9 mouse cellular contexts compared by ENCODE assay signal in genomic region chrX:7878495-7878894, GRCm38 (mm10). TPM values are rescaled to one million over a fixed set of nuclear protein-coding genes. Genes with fewer than 3 reads are reported as not detected.
DNase-seq lines count a peak whose midpoint lies in the region; ATAC-seq and TF ChIP-seq lines count a peak whose summit lies in the region.
"Had no signal": no experiment of that assay in that cellular context is flagged by ENCODE, and none has a peak within 500 bp of the region (broad histone marks: within the 10 kb centered on the region; RNA-seq: fewer than 3 reads in every experiment).

No protein-coding gene starts in this region.

- H3K9me3 ChIP-seq in heart, embryonic 11.5 days (replicated peaks; ENCODE audit: control insufficient read depth, low read length): no peaks in the 10 kb centered on the region
- H3K9me3 ChIP-seq in intestine, embryonic 16.5 days (ENCODE audit: control insufficient read depth, low read length): no peaks in the 10 kb centered on the region
- no peaks in the 10 kb centered on the region for H3K9me3 ChIP-seq in midbrain, embryonic 16.5 days (replicated peaks; ENCODE audit: control insufficient read depth, low read length, poor library complexity, severe bottlenecking)

- WGBS in heart, embryonic 11.5 days (ENCODE audit: insufficient replicate concordance): 14% methylated on average over 21 of the region's 21 CpGs
- 16% methylated on average over 21 of the region's 21 CpGs for WGBS in intestine, embryonic 16.5 days
- 22% methylated on average over 21 of the region's 21 CpGs for WGBS in midbrain, embryonic 16.5 days

- no peak for TF ChIP-seq CTCF in embryonic fibroblast, embryonic 13.5 days (IDR thresholded peaks at IDR 0.05; ENCODE audit: borderline replicate concordance, insufficient read depth, low read length)

- H3K27ac ChIP-seq in heart, embryonic 11.5 days (ENCODE audit: low read depth, low read length): no peak overlapping the region
- H3K27ac ChIP-seq in embryonic fibroblast, embryonic 13.5 days (ENCODE audit: insufficient read depth, low read length): no peak overlapping the region
- H3K27ac ChIP-seq in intestine, embryonic 16.5 days (ENCODE audit: low read length): no peak overlapping the region
- H3K27ac ChIP-seq in midbrain, embryonic 16.5 days (ENCODE audit: low read length): peak overlapping the region; percentile 76

- peak overlapping the region; percentile 49 for H3K4me3 ChIP-seq in heart, embryonic 11.5 days (ENCODE audit: low read depth, low read length)
- peak overlapping the region; percentile 14; the same call in 1 of the 2 replicates for H3K4me3 ChIP-seq in embryonic fibroblast, embryonic 13.5 days (ENCODE audit: insufficient read depth, low read length)
- peak overlapping the region; percentile 57 for H3K4me3 ChIP-seq in intestine, embryonic 16.5 days (ENCODE audit: low read length)
- peak overlapping the region; percentile 52 for H3K4me3 ChIP-seq in midbrain, embryonic 16.5 days (ENCODE audit: low read depth, low read length)

- TF ChIP-seq POLR2A in embryonic fibroblast, embryonic 13.5 days (IDR thresholded peaks at IDR 0.05; ENCODE audit: low read depth, low read length): no peak

- peak overlapping the region; percentile 63 for H3K9ac ChIP-seq in heart, embryonic 11.5 days (ENCODE audit: low read depth, low read length)
- H3K9ac ChIP-seq in intestine, embryonic 16.5 days (ENCODE audit: low read depth, low read length): peak overlapping the region; percentile 71
- peak overlapping the region; percentile 68 for H3K9ac ChIP-seq in midbrain, embryonic 16.5 days (ENCODE audit: low read depth, low read length)

- H3K36me3 ChIP-seq in heart, embryonic 11.5 days (ENCODE audit: control insufficient read depth, insufficient read depth, low read length): no peaks in the 10 kb centered on the region; the same call in 1 of the 2 replicates
- no peaks in the 10 kb centered on the region for H3K36me3 ChIP-seq in intestine, embryonic 16.5 days (ENCODE audit: control insufficient read depth, insufficient read depth, low read length)
- H3K36me3 ChIP-seq in midbrain, embryonic 16.5 days (ENCODE audit: control insufficient read depth, insufficient read depth, low read length): peaks cover 2% of the 10 kb centered on the region; the same call in 1 of the 2 replicates

- DNase-seq in heart, postnatal 25 days (ENCODE audit: low spot score): no peak
- peak; percentile 41 for DNase-seq in thymus, postnatal 4 days
- no peak for DNase-seq in thymus, postnatal 25 days
- no peak for DNase-seq in embryo, embryonic 10 days (ENCODE audit: low spot score)

- no peaks in the 10 kb centered on the region for H3K27me3 ChIP-seq in heart, embryonic 11.5 days (ENCODE audit: control insufficient read depth, insufficient read depth, low read length)
- no peaks in the 10 kb centered on the region for H3K27me3 ChIP-seq in intestine, embryonic 16.5 days (replicated peaks; ENCODE audit: control insufficient read depth, insufficient read depth, low read length)
- H3K27me3 ChIP-seq in midbrain, embryonic 16.5 days (ENCODE audit: control insufficient read depth, insufficient read depth, low read depth, low read length): no peaks in the 10 kb centered on the region

- intact Hi-C loops in heart, postnatal 25 days (cut with DNase I): no loop called here

- no peak for ATAC-seq in heart, embryonic 11.5 days (replicated peaks; ENCODE audit: insufficient number of reproducible peaks, low FRiP score, low TSS enrichment)
- peak; percentile 38; the same call in 1 of the 2 replicates for ATAC-seq in intestine, embryonic 16.5 days
- peak; percentile 52 for ATAC-seq in midbrain, embryonic 16.5 days

- H3K4me1 ChIP-seq in heart, embryonic 11.5 days (ENCODE audit: control insufficient read depth, insufficient read depth, low read length): no peaks in the 10 kb centered on the region
- H3K4me1 ChIP-seq in embryonic fibroblast, embryonic 13.5 days (ENCODE audit: control insufficient read depth, insufficient read depth, low read length): 0 out of 2 replicates have a peak, but pooled peaks cover 5% of the 10 kb centered on the region
- no peaks in the 10 kb centered on the region; the same call in 1 of the 2 replicates for H3K4me1 ChIP-seq in intestine, embryonic 16.5 days (ENCODE audit: control insufficient read depth, insufficient read depth, low read length)
- H3K4me1 ChIP-seq in midbrain, embryonic 16.5 days (ENCODE audit: control insufficient read depth, insufficient read depth, low read length): peaks cover 5% of the 10 kb centered on the region

- H3K4me2 ChIP-seq in heart, embryonic 11.5 days: peak overlapping the region; percentile 90
- peak overlapping the region; percentile 88 for H3K4me2 ChIP-seq in intestine, embryonic 16.5 days (ENCODE audit: low read depth, low read length)
- peak overlapping the region; percentile 59 for H3K4me2 ChIP-seq in midbrain, embryonic 16.5 days (ENCODE audit: low read length)

RNA-seq across cellular contexts. Expression of gene Pim2, which starts 0.4 kb away (rescaled TPM):
- polyA plus RNA-seq in heart, embryonic 11.5 days (2014; fragmentation: Nextera tagmentation; extraction: Ambion mirVana): 5.2 and 5.7 TPM in 2 replicates
- total RNA-seq in heart, postnatal 25 days (2021): 1 to 10 TPM; 2.2 to 3.1 TPM
- polyA plus RNA-seq in embryonic fibroblast, embryonic 13.5 days (2011; ENCODE audit: insufficient read length, low read depth, missing spikeins): 4.0 and 4.3 TPM in 2 replicates
- polyA plus RNA-seq in intestine, embryonic 16.5 days (2015; fragmentation: Nextera tagmentation; extraction: Ambion mirVana): 13.6 and 15.3 TPM in 2 replicates
- 23.6 and 27.2 TPM in 2 replicates for polyA plus RNA-seq in midbrain, embryonic 16.5 days (2015; fragmentation: Nextera tagmentation; extraction: Ambion mirVana)

RNA-seq across cellular contexts. Expression of gene Slc35a2, which starts 5.3 kb away (rescaled TPM):
- 16.9 and 19.1 TPM in 2 replicates for polyA plus RNA-seq in heart, embryonic 11.5 days (2014; fragmentation: Nextera tagmentation; extraction: Ambion mirVana)
- total RNA-seq in heart, postnatal 25 days (2021): 10 to 100 TPM; 11.0 to 17.0 TPM
- 113 and 123 TPM in 2 replicates for polyA plus RNA-seq in embryonic fibroblast, embryonic 13.5 days (2011; ENCODE audit: insufficient read length, low read depth, missing spikeins)
- 46.5 and 50.8 TPM in 2 replicates for polyA plus RNA-seq in intestine, embryonic 16.5 days (2015; fragmentation: Nextera tagmentation; extraction: Ambion mirVana)
- polyA plus RNA-seq in midbrain, embryonic 16.5 days (2015; fragmentation: Nextera tagmentation; extraction: Ambion mirVana): 44.9 and 45.2 TPM in 2 replicates

RNA-seq across cellular contexts. Expression of gene Pqbp1, which starts 20.6 kb away (rescaled TPM):
- 81.0 and 88.2 TPM in 2 replicates for polyA plus RNA-seq in heart, embryonic 11.5 days (2014; fragmentation: Nextera tagmentation; extraction: Ambion mirVana)
- total RNA-seq in heart, postnatal 25 days (2021): 10 to 100 TPM; 22.1 to 22.7 TPM
- polyA plus RNA-seq in embryonic fibroblast, embryonic 13.5 days (2011; ENCODE audit: insufficient read length, low read depth, missing spikeins): 90.2 and 103 TPM in 2 replicates
- polyA plus RNA-seq in intestine, embryonic 16.5 days (2015; fragmentation: Nextera tagmentation; extraction: Ambion mirVana): 95.3 and 101 TPM in 2 replicates
- 228 and 250 TPM in 2 replicates for polyA plus RNA-seq in midbrain, embryonic 16.5 days (2015; fragmentation: Nextera tagmentation; extraction: Ambion mirVana)

RNA-seq across cellular contexts. Expression of gene Timm17b, which starts 20.7 kb away (rescaled TPM):
- polyA plus RNA-seq in heart, embryonic 11.5 days (2014; fragmentation: Nextera tagmentation; extraction: Ambion mirVana): 135 and 152 TPM in 2 replicates
- total RNA-seq in heart, postnatal 25 days (2021): 10 to 100 TPM; 49.5 to 50.1 TPM
- polyA plus RNA-seq in embryonic fibroblast, embryonic 13.5 days (2011; ENCODE audit: insufficient read length, low read depth, missing spikeins): 29.5 and 39.9 TPM in 2 replicates
- 132 and 141 TPM in 2 replicates for polyA plus RNA-seq in intestine, embryonic 16.5 days (2015; fragmentation: Nextera tagmentation; extraction: Ambion mirVana)
- 166 and 167 TPM in 2 replicates for polyA plus RNA-seq in midbrain, embryonic 16.5 days (2015; fragmentation: Nextera tagmentation; extraction: Ambion mirVana)

RNA-seq across cellular contexts. Expression of gene Gm10491, which starts 29.1 kb away (rescaled TPM):
- not detected in 2 replicates for polyA plus RNA-seq in heart, embryonic 11.5 days (2014; fragmentation: Nextera tagmentation; extraction: Ambion mirVana)
- not detected for total RNA-seq in heart, postnatal 25 days (2021)
- polyA plus RNA-seq in embryonic fibroblast, embryonic 13.5 days (2011; ENCODE audit: insufficient read length, low read depth, missing spikeins): not detected in 2 replicates
- polyA plus RNA-seq in intestine, embryonic 16.5 days (2015; fragmentation: Nextera tagmentation; extraction: Ambion mirVana): not detected in 2 replicates
- polyA plus RNA-seq in midbrain, embryonic 16.5 days (2015; fragmentation: Nextera tagmentation; extraction: Ambion mirVana): not detected in 2 replicates
- polyA plus RNA-seq: large intestine, adult 2 months had no signal
